Mouse (Mus musculus) thymus, adult 2 months (tissue): ENCODE data around the gene Tmem139.

Experiments used
- CTCF ChIP-seq: fragments of 200-500 bp; IDR thresholded peaks from 2 replicates; pipeline ENCODE4 v1.5.1; 2012; ENCODE audit warnings: mild to moderate bottlenecking, control low read depth, low read length, moderate library complexity, borderline replicate concordance; ENCODE audit not compliant: control insufficient read depth, poor library complexity, insufficient read depth; ENCODE audit errors: extremely low read depth
- POLR2A ChIP-seq: fragments of 200-500 bp; IDR thresholded peaks from 2 replicates; pipeline ENCODE4 v1.6.1; 2012; ENCODE audit warnings: mild to moderate bottlenecking, low read length, control low read depth, moderate library complexity; ENCODE audit not compliant: control insufficient read depth, poor library complexity, insufficient read depth; ENCODE audit errors: extremely low read depth

DNA sequence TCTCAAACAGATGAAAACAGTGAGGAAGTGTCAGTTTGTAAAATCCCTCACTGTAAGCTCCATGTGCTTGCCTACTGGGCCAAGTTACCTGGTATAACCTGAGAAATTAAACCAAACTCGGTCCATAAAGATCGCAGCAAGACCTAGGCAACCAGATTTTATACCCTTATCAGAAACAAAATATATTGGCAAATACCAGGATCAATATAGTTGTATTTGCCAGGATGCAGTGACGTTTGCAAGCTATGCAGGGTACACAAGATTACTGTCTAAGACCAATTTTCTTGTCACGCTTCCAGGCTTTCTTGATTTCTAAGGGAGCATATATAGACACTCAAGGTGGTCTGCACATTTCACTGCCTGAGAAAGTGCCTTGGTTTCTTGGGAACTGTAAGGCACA lies 10.0 kb upstream of the Tmem139 start:
- TF ChIP-seq CTCF (no peak), POLR2A (no peak)
